ENCODE assay signal across 14 mouse cellular contexts in the genomic region with DNA sequence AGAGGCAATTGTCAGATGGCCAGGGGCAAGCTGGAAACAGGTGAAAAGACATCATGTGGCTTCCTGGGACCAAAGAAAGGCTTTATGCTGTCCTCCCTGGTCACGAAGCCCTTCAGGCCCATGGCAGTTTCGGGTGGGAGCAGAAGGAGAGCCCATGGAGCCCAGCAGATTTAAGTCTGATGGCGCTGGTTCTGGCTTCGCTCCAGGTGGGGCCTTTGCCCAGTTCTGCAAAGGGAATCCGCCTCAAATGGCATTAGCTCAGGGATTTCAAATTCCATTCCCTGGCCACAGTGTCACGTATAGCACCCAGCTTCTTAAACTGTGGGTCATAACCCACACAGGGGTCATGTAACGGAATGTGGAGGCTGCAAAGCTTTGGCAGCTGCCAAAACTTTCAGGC. TPM values are rescaled to one million over a fixed set of nuclear protein-coding genes. Genes with fewer than 3 reads are reported as not detected.
DNase-seq lines count a peak whose midpoint lies in the region; ATAC-seq and TF ChIP-seq lines count a peak whose summit lies in the region.
"Had no signal": no experiment of that assay in that cellular context is flagged by ENCODE, and none has a peak within 500 bp of the region (broad histone marks: within the 10 kb centered on the region; RNA-seq: fewer than 3 reads in every experiment).

No protein-coding gene starts in this region.

- H3K79me2 ChIP-seq in myocyte (ENCODE audit: control insufficient read depth, insufficient read depth), result no peaks in the 10 kb centered on the region

- no peaks in the 10 kb centered on the region for H3K36me3 ChIP-seq in heart, embryonic 11.5 days (ENCODE audit: control insufficient read depth, insufficient read depth, low read length)
- no peaks in the 10 kb centered on the region for H3K36me3 ChIP-seq in myocyte (ENCODE audit: control insufficient read depth, insufficient read depth)
- H3K36me3 ChIP-seq: intestine, embryonic 15.5 days had no signal

- H3K27me3 ChIP-seq in heart, embryonic 11.5 days (ENCODE audit: control insufficient read depth, insufficient read depth, low read length), result no peaks in the 10 kb centered on the region
- no peaks in the 10 kb centered on the region for H3K27me3 ChIP-seq in myocyte (ENCODE audit: control insufficient read depth, insufficient read depth, insufficient read length)
- H3K27me3 ChIP-seq: intestine, embryonic 15.5 days had no signal

- TF ChIP-seq POLR2A in lung, adult 2 months (IDR thresholded peaks at IDR 0.05; ENCODE audit: borderline replicate concordance, extremely low read depth, low read depth, low read length), result no peak
- no peak for TF ChIP-seq POLR2A in myocyte (IDR thresholded peaks at IDR 0.05; ENCODE audit: insufficient read length, low read depth)

- peak; percentile 91 for DNase-seq in heart, adult 11 months
- peak; percentile 19 for DNase-seq in lung, postnatal 10 days
- no peak for DNase-seq in lung, adult 2 months
- no peak for DNase-seq in spleen, postnatal 14 days (ENCODE audit: low spot score in 2 of 2)
- DNase-seq: cerebellum, adult 8-10 months; embryo, embryonic 11 days; right cerebral cortex, postnatal 14 days; thymus, postnatal 25 days had no signal

- ATAC-seq in heart, embryonic 11.5 days (replicated peaks; ENCODE audit: insufficient number of reproducible peaks, low FRiP score, low TSS enrichment), result no peak
- ATAC-seq: intestine, embryonic 15.5 days had no signal

- H3K9me3 ChIP-seq in heart, embryonic 11.5 days (replicated peaks; ENCODE audit: control insufficient read depth, low read length), result no peaks in the 10 kb centered on the region
- H3K9me3 ChIP-seq: intestine, embryonic 15.5 days had no signal

- H3K4me1 ChIP-seq in heart, embryonic 11.5 days (ENCODE audit: control insufficient read depth, insufficient read depth, low read length), result no peaks in the 10 kb centered on the region
- no peaks in the 10 kb centered on the region for H3K4me1 ChIP-seq in lung, adult 2 months (ENCODE audit: control insufficient read depth, insufficient read depth, low read length)
- H3K4me1 ChIP-seq in brown adipose tissue, adult 24 weeks (ENCODE audit: control insufficient read depth, insufficient read depth, insufficient read length, low read length), result peaks cover 7% of the 10 kb centered on the region
- H3K4me1 ChIP-seq: intestine, embryonic 15.5 days had no signal

- WGBS in heart, embryonic 11.5 days (ENCODE audit: insufficient replicate concordance), result 72% methylated on average over 7 of the region's 7 CpGs
- WGBS in lung, adult 2 months, result 62% methylated on average over 7 of the region's 7 CpGs

- no peak overlapping the region for H3K4me2 ChIP-seq in heart, embryonic 11.5 days
- H3K4me2 ChIP-seq in myocyte (ENCODE audit: low read depth), result peak overlapping the region; percentile 38
- H3K4me2 ChIP-seq: intestine, embryonic 15.5 days; liver, embryonic 11.5 days had no signal

- no peak overlapping the region for H3K27ac ChIP-seq in heart, embryonic 11.5 days (ENCODE audit: low read depth, low read length)
- peak overlapping the region; percentile 17; the same call in 1 of the 2 replicates for H3K27ac ChIP-seq in brown adipose tissue, adult 24 weeks (replicated peaks; ENCODE audit: low read depth, low read length)
- H3K27ac ChIP-seq: intestine, embryonic 15.5 days; macrophage had no signal

- no peak overlapping the region for H3K9ac ChIP-seq in heart, embryonic 11.5 days (ENCODE audit: low read depth, low read length)
- H3K9ac ChIP-seq: intestine, embryonic 15.5 days had no signal

- H3ac ChIP-seq in myocyte (ENCODE audit: control insufficient read depth, insufficient read length), result no peak overlapping the region

- TF ChIP-seq CTCF in lung, adult 2 months (IDR thresholded peaks at IDR 0.05; ENCODE audit: insufficient read depth, low read length), result no peak

- H3K4me3 ChIP-seq in heart, embryonic 11.5 days (ENCODE audit: low read depth, low read length), result no peak overlapping the region
- no peak overlapping the region for H3K4me3 ChIP-seq in lung, adult 2 months (replicated peaks; ENCODE audit: extremely low read depth, low read depth, low read length)
- H3K4me3 ChIP-seq in brown adipose tissue, adult 24 weeks (ENCODE audit: insufficient read depth, low read depth, low read length), result no peak overlapping the region
- no peak overlapping the region for H3K4me3 ChIP-seq in myocyte
- H3K4me3 ChIP-seq: intestine, embryonic 15.5 days had no signal

TF ChIP-seq in myocyte, 11 proteins besides CTCF, POLR2A, EP300 and RAD21:
- TF ChIP-seq USF1 (IDR thresholded peaks at IDR 0.05; ENCODE audit: low read depth) (no peak), MYOD1 (IDR thresholded peaks at IDR 0.05; ENCODE audit: control insufficient read depth in 1 of 3, insufficient read length in 2 of 3, low read depth in 2 of 3) (peak in 1 of 3 experiments; percentile 11)

RNA-seq across cellular contexts. Expression of gene Ebf3, which starts 32.6 kb away (rescaled TPM):
- 0.90 and 1.6 TPM in 2 replicates for polyA plus RNA-seq in heart, embryonic 11.5 days (2014; fragmentation: Nextera tagmentation; extraction: Ambion mirVana)
- polyA plus RNA-seq in lung, adult 2 months (2012; rRNA removed), result 0.83 and 0.84 TPM in 2 replicates
- 28.5 and 35.3 TPM in 2 replicates for polyA plus RNA-seq in brown adipose tissue, adult 24 weeks (2012; ENCODE audit: insufficient read depth, insufficient read length, missing spikeins)
- 1.9 TPM for polyA plus RNA-seq in myocyte (2012; fragmentation: generic; extraction: Trizol)
- polyA plus RNA-seq: macrophage had no signal

Comparison
In these comparisons a context has a peak if more than half of its experiments do, and no peak if none do; other contexts are left out.
1. DNase-seq: peak in heart, adult 11 months (single experiment) and lung, postnatal 10 days (single experiment); none in lung, adult 2 months (single experiment) and spleen, postnatal 14 days (0 of 2).
2. RNA of gene Ebf3, which starts 32.6 kb away (polyA plus RNA-seq): 28.5 to 35.3 TPM in brown adipose tissue, adult 24 weeks; 1.9 TPM in myocyte (single experiment), 0.90 to 1.6 TPM in heart, embryonic 11.5 days and 0.83 to 0.84 TPM in lung, adult 2 months; every median in the first group is over 10 times any median in the second.